Mouse (Mus musculus) small intestine, adult 2 months (tissue): ENCODE data around the gene Dntt.

Experiments used
- CTCF ChIP-seq: fragments of 200-500 bp; IDR thresholded peaks from 2 replicates; pipeline ENCODE4 v1.5.1; 2012; ENCODE audit warnings: low read depth, mild to moderate bottlenecking, control low read depth, inconsistent platforms, low read length, moderate library complexity, mixed read lengths; ENCODE audit not compliant: insufficient replicate concordance, insufficient read length; ENCODE audit errors: extremely low read depth
- POLR2A ChIP-seq: fragments of 200-500 bp; IDR thresholded peaks from 2 replicates; pipeline ENCODE4 v1.6.1; 2012; ENCODE audit warnings: low read depth, mild to moderate bottlenecking, control low read depth, inconsistent platforms, low read length, moderate library complexity

DNA sequence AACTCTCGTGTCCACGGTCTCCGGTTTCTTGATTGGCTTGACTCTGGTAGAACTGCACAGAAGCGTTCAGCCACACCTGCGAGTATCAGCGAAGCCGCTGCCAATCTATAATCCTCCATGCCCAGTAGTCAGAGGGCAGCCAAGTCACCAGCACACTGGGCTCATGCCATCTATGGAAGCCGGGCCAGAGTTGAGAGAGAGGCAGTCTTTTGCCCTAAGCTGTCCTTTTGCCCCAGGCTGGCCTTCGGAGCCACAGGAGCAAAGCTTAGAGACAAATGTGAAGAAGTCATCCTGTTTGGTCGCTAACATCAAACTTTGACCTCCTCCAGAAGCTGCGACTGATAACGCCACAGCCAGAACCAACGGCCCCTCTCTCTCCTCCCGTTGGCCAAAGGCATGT is 54.6 kb downstream of the Dntt start:
- TF ChIP-seq POLR2A: no peak
- no peak for TF ChIP-seq CTCF
